Mouse (Mus musculus) limb, embryonic 14.5 days (tissue): ENCODE measurements around the gene Haus4. TPM values are rescaled to one million over a fixed set of nuclear protein-coding genes. Genes with fewer than 3 reads are reported as not detected.
A peak's percentile ranks its signal among the peaks of the same experiment; 100 is the strongest.

ENCODE experiments used
- ATAC-seq: fragments of 200-750 bp; cut with Nextera tagmentation; 2 replicates; pipeline ENCODE4 v1.8.0; 2017; ENCODE audit warnings: low read depth, moderate number of reproducible peaks, moderate TSS enrichment; ENCODE audit not compliant: low FRiP score
- DNase-seq: peaks from one replicate; pipeline ENCODE4 v3.0.0-alpha.2; 2015; ENCODE audit warnings: low spot score
- H3K27ac ChIP-seq: fragments of 300-500 bp; sonication (generic); replicated peaks from 2 replicates; pipeline ENCODE4 v1.5.1; 2014; ENCODE audit warnings: low read depth, mild to moderate bottlenecking, low read length, moderate library complexity, mixed read lengths
- H3K27me3 ChIP-seq: fragments of 300-500 bp; sonication (generic); 2 replicates; pipeline ENCODE4 v1.6.1; 2014; ENCODE audit warnings: low read length, mixed read lengths; ENCODE audit not compliant: control insufficient read depth, insufficient read depth
- H3K36me3 ChIP-seq: fragments of 300-500 bp; sonication (generic); 2 replicates; pipeline ENCODE4 v1.6.1; 2014; ENCODE audit warnings: mild to moderate bottlenecking, low read length, moderate library complexity, mixed read lengths; ENCODE audit not compliant: control insufficient read depth, insufficient read depth
- H3K4me1 ChIP-seq: fragments of 300-500 bp; sonication (generic); 2 replicates; pipeline ENCODE4 v1.6.1; 2014; ENCODE audit warnings: antibody characterized with exemption, low read length, mixed read lengths; ENCODE audit not compliant: control insufficient read depth, insufficient read depth
- H3K4me2 ChIP-seq: fragments of 300-500 bp; sonication (generic); replicated peaks from 2 replicates; pipeline ENCODE4 v1.6.1; 2014; ENCODE audit warnings: low read depth, mild to moderate bottlenecking, low read length, moderate library complexity; ENCODE audit not compliant: severe bottlenecking
- H3K4me3 ChIP-seq: fragments of 300-500 bp; sonication (generic); replicated peaks from 2 replicates; pipeline ENCODE4 v1.5.1; 2014; ENCODE audit warnings: low read length
- H3K9ac ChIP-seq: fragments of 300-500 bp; sonication (generic); 2 replicates; pipeline ENCODE4 v1.6.1; 2014; ENCODE audit warnings: mild to moderate bottlenecking, low read depth, low read length, moderate library complexity; ENCODE audit not compliant: severe bottlenecking
- H3K9me3 ChIP-seq: fragments of 300-500 bp; sonication (generic); 2 replicates; pipeline ENCODE4 v1.6.1; 2016; ENCODE audit warnings: low read length; ENCODE audit not compliant: control insufficient read depth
- POLR2A ChIP-seq: fragments of 200-500 bp; IDR thresholded peaks from 2 replicates; pipeline ENCODE4 v1.8.0; 2012; ENCODE audit warnings: inconsistent platforms, mild to moderate bottlenecking, moderate library complexity, borderline replicate concordance; ENCODE audit not compliant: insufficient read depth, insufficient read length; ENCODE audit errors: extremely low read depth
- WGBS: fragments of 180-500 bp; shearing (Covaris S2); extraction: QIAGEN DNeasy Blood & Tissue Kit; methylation state at CpG from one replicate; pipeline ENCODE4 v1.1.7; 2014; 5-methylcytosine and 5-hydroxymethylcytosine counted together
- polyA plus RNA-seq, 2 experiments: library from polyadenylated mRNA; depleted of rRNA in 1 of 2; stranded (reverse) in 1 of 2; unstranded in 1 of 2; fragments of >200 nt; fragmentation: Nextera tagmentation in 1 of 2; extraction: Ambion mirVana in 1 of 2; gene quantifications; 2 replicates each; pipeline versions ENCODE4 v1.2.1 to v1.2.3; 2012 to 2014

Gene Haus4
- polyA plus RNA-seq (2012; rRNA removed) (33.8 and 39.4 TPM in 2 replicates), polyA plus RNA-seq (2014; fragmentation: Nextera tagmentation; extraction: Ambion mirVana) (45.1 and 46.8 TPM in 2 replicates)

- peak within 1 kb of the TSS; percentile 75 for H3K9ac ChIP-seq
Observed at GRCm38 (mm10) chr14:54553975-54554769, at the start of gene Haus4. Gene Haus4 (minus strand): TSS chr14:54554616.

GRCm38 (mm10) chr14:54603686-54604085 is 49.3 kb upstream of the Haus4 start:
- H3K4me1 ChIP-seq = peaks cover 18% of the 10 kb centered on the region
- TF ChIP-seq POLR2A = no peak
- no peaks in the 10 kb centered on the region for H3K9me3 ChIP-seq
- peak overlapping the region; percentile 90 for H3K27ac ChIP-seq
- WGBS = 82% methylated on average over 8 of the region's 8 CpGs
- peak overlapping the region; percentile 84; the same call in 1 of the 2 replicates for H3K9ac ChIP-seq
- no peak for ATAC-seq
- H3K4me2 ChIP-seq = peak overlapping the region; percentile 44
- no peaks in the 10 kb centered on the region for H3K36me3 ChIP-seq
- no peak for DNase-seq
- peak overlapping the region; percentile 62 for H3K4me3 ChIP-seq
- H3K27me3 ChIP-seq = no peaks in the 10 kb centered on the region

More at GRCm38 (mm10) chr14:54553975-54554769, at the start of gene Haus4:
- H3K4me1 ChIP-seq = 0 out of 2 replicates have a peak, but pooled peaks cover 2% of the 10 kb centered on the region
- H3K4me2 ChIP-seq = peak within 1 kb of the TSS; percentile 78
- peaks cover 12% of the 10 kb centered on the region for H3K36me3 ChIP-seq
- H3K9me3 ChIP-seq = no peaks in the 10 kb centered on the region
- peak; percentile 87 for DNase-seq
- H3K27ac ChIP-seq = peak within 1 kb of the TSS; percentile 78
- ATAC-seq = peak; percentile 93
- H3K4me3 ChIP-seq = peak within 1 kb of the TSS; percentile 52
- TF ChIP-seq POLR2A = peak; percentile 74; the same call in 1 of the 2 replicates
- WGBS = under 1% methylated on average over 70 of the region's 76 CpGs
- no peaks in the 10 kb centered on the region for H3K27me3 ChIP-seq

GRCm38 (mm10) chr14:54603038-54603654 is 48.7 kb upstream of the Haus4 start:
- H3K4me2 ChIP-seq = peak overlapping the region; percentile 44
- peak overlapping the region; percentile 90 for H3K27ac ChIP-seq
- peak; percentile 88 for TF ChIP-seq POLR2A
- peaks cover 18% of the 10 kb centered on the region for H3K4me1 ChIP-seq
- peak overlapping the region; percentile 62 for H3K4me3 ChIP-seq
- ATAC-seq (peak; percentile 98), DNase-seq (peak; percentile 98)
- H3K27me3 ChIP-seq = no peaks in the 10 kb centered on the region
- H3K36me3 ChIP-seq = no peaks in the 10 kb centered on the region
- H3K9me3 ChIP-seq = no peaks in the 10 kb centered on the region
- under 1% methylated on average over 44 of the region's 46 CpGs for WGBS
- H3K9ac ChIP-seq = peak overlapping the region; percentile 84

- DNase-seq = no peak
- H3K36me3 ChIP-seq = no peaks in the 10 kb centered on the region
- peak overlapping the region; percentile 84; the same call in 1 of the 2 replicates for H3K9ac ChIP-seq
- H3K4me2 ChIP-seq = peak overlapping the region; percentile 44
- 35% methylated on average over 4 of the region's 4 CpGs for WGBS
- no peaks in the 10 kb centered on the region for H3K9me3 ChIP-seq
- peak overlapping the region; percentile 62 for H3K4me3 ChIP-seq
- no peak for TF ChIP-seq POLR2A
- no peaks in the 10 kb centered on the region for H3K27me3 ChIP-seq
- peak; percentile 1; the same call in 1 of the 2 replicates for ATAC-seq
- peak overlapping the region; percentile 90 for H3K27ac ChIP-seq
- peaks cover 18% of the 10 kb centered on the region for H3K4me1 ChIP-seq
Observed at GRCm38 (mm10) chr14:54602613-54603012, 48.2 kb upstream of the Haus4 start.

GRCm38 (mm10) chr14:54601601-54602000 is 47.2 kb upstream of the Haus4 start:
- Histone ChIP-seq H3K36me3 (no peaks in the 10 kb centered on the region; the same call in 1 of the 2 replicates), H3K27ac (no peak overlapping the region), H3K27me3 (no peaks in the 10 kb centered on the region), H3K4me3 (no peak overlapping the region), H3K9ac (no peak overlapping the region), H3K4me2 (no peak overlapping the region), H3K9me3 (no peaks in the 10 kb centered on the region), H3K4me1 (peaks cover 18% of the 10 kb centered on the region)
- ATAC-seq (no peak), DNase-seq (no peak)
- WGBS = 80% methylated on average over 2 of the region's 2 CpGs
- TF ChIP-seq POLR2A = no peak
